Mouse (Mus musculus): ENCODE data around the gene H2-M3.
"Not testable (repeated sequence)": the region's sequence is repeated elsewhere in the genome, so short reads cannot be mapped to it uniquely, and the experiment has no call there.

H2-M3 gene

DNA sequence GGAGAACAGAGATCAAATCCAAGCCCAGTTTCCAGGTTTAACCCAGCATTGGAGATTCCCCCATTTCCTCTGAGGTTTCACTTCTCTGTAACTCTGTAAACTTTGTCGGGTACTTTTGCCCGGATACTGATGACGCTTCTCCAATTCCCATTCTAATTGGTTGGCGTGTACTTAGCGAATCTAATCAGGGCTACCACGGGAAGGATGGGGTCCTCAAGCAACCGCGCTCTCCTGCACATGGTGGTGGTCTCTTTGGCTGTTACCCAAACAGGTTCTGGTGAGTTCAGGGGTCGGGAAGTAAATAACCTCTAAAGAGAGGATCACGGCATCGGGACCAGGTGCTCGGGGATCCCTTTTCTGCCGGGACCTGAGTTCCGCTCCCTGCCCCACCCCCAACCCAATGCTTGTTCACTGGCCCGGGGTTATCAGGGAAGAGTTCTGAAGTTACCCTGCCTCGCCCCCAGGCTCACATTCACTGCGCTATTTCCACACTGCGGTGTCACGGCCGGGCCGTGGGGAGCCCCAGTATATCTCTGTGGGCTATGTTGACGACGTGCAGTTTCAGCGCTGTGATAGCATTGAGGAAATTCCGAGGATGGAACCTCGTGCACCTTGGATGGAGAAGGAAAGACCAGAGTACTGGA lies at the start of gene H2-M3:
Gene H2-M3 (plus strand): TSS at position 163 of the 644 bp plus-strand sequence.
- H3K27me3 ChIP-seq (ENCODE audit: control insufficient read depth, insufficient read depth, low read length, poor library complexity, severe bottlenecking) = no peaks in the 10 kb centered on the region
- H3K36me3 ChIP-seq (ENCODE audit: control insufficient read depth, insufficient read depth, low read length, poor library complexity, severe bottlenecking) = peaks cover 5% of the 10 kb centered on the region; the same call in 1 of the 2 replicates
- peak; percentile 97 for DNase-seq (ENCODE audit: low read depth, low spot score)

GRCm38 (mm10) chr17:37221879-37222278 lies 48.1 kb upstream of the H2-M3 start:
- peak; percentile 12 for DNase-seq (ENCODE audit: low read depth, low spot score)
- Histone ChIP-seq H3K36me3 (ENCODE audit: control insufficient read depth, insufficient read depth, low read length, poor library complexity, severe bottlenecking) (no peaks in the 10 kb centered on the region), H3K27me3 (ENCODE audit: control insufficient read depth, insufficient read depth, low read length, poor library complexity, severe bottlenecking) (no peaks in the 10 kb centered on the region)

DNA sequence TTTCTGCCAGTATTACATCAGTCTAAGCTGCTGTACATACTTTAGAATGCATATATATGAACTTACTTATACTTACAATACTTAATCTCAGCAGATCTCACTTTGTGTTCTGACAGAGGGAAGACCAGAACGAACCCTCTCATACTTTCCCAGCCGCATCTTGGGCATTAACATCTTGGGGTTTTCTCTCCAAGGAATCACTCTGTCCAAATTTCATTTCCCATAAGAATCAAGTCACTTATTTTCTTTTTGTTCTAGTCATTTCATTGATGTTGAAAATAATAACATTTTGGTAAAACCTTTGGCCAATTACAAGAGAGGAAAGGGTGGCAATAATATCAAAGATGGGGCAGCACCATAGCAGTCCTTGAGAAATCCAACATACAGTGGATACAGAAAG lies 32.8 kb upstream of the H2-M3 start, which contains the start of gene Olfr97:
Gene Olfr97 (minus strand): TSS at position 101 of the 400 bp plus-strand sequence.
- not testable (repeated sequence) for H3K36me3 ChIP-seq (ENCODE audit: control insufficient read depth, insufficient read depth, low read length, poor library complexity, severe bottlenecking); DNase-seq (ENCODE audit: low read depth, low spot score); H3K27me3 ChIP-seq (ENCODE audit: control insufficient read depth, insufficient read depth, low read length, poor library complexity, severe bottlenecking)

GRCm38 (mm10) chr17:37242198-37242597 lies 27.8 kb upstream of the H2-M3 start:
- no peak for DNase-seq (ENCODE audit: low read depth, low spot score)
- Histone ChIP-seq H3K27me3 (ENCODE audit: control insufficient read depth, insufficient read depth, low read length, poor library complexity, severe bottlenecking) (no peaks in the 10 kb centered on the region; the same call in 1 of the 2 replicates), H3K36me3 (ENCODE audit: control insufficient read depth, insufficient read depth, low read length, poor library complexity, severe bottlenecking) (no peaks in the 10 kb centered on the region)

- Histone ChIP-seq H3K27me3 (ENCODE audit: control insufficient read depth, insufficient read depth, low read length, poor library complexity, severe bottlenecking) (no peaks in the 10 kb centered on the region; the same call in 1 of the 2 replicates), H3K36me3 (ENCODE audit: control insufficient read depth, insufficient read depth, low read length, poor library complexity, severe bottlenecking) (no peaks in the 10 kb centered on the region)
- DNase-seq (ENCODE audit: low read depth, low spot score) = peak; percentile 95
Measured at GRCm38 (mm10) chr17:37246715-37247114, 23.3 kb upstream of the H2-M3 start.

DNA sequence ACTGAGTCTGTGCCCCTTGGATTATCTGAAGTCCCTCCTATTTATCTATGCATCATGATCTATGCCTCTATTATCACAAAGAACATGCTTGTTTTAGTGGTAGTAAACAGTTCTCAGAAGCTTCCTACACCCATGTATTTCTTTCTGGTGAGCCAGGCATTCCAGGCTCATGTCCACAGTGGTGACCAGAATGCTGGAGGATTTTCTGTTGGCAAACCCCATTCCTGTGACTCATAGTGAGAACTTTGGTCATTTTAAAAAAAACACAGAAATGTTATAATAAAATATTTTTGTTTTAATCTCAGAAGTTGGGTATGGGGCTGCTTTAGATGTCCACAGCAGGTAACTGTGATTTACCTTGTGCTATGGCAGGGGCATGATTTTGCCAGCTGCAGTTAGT lies 20.6 kb upstream of the H2-M3 start:
- DNase-seq (ENCODE audit: low read depth, low spot score) = no peak
- Histone ChIP-seq H3K27me3 (ENCODE audit: control insufficient read depth, insufficient read depth, low read length, poor library complexity, severe bottlenecking) (no peaks in the 10 kb centered on the region; the same call in 1 of the 2 replicates), H3K36me3 (ENCODE audit: control insufficient read depth, insufficient read depth, low read length, poor library complexity, severe bottlenecking) (no peaks in the 10 kb centered on the region)

GRCm38 (mm10) chr17:37250544-37250943 lies 19.5 kb upstream of the H2-M3 start:
- Histone ChIP-seq H3K27me3 (ENCODE audit: control insufficient read depth, insufficient read depth, low read length, poor library complexity, severe bottlenecking) (no peaks in the 10 kb centered on the region; the same call in 1 of the 2 replicates), H3K36me3 (ENCODE audit: control insufficient read depth, insufficient read depth, low read length, poor library complexity, severe bottlenecking) (no peaks in the 10 kb centered on the region)
- peak; percentile 81 for DNase-seq (ENCODE audit: low read depth, low spot score)

- DNase-seq (ENCODE audit: low read depth, low spot score) = no peak
- H3K27me3 ChIP-seq (ENCODE audit: control insufficient read depth, insufficient read depth, low read length, poor library complexity, severe bottlenecking) = no peaks in the 10 kb centered on the region
- no peaks in the 10 kb centered on the region for H3K36me3 ChIP-seq (ENCODE audit: control insufficient read depth, insufficient read depth, low read length, poor library complexity, severe bottlenecking)
Measured at GRCm38 (mm10) chr17:37263626-37264025, 6.4 kb upstream of the H2-M3 start, which contains the start of gene Olfr98. TSS of gene Olfr98 (minus strand) at chr17:37263749.

DNA sequence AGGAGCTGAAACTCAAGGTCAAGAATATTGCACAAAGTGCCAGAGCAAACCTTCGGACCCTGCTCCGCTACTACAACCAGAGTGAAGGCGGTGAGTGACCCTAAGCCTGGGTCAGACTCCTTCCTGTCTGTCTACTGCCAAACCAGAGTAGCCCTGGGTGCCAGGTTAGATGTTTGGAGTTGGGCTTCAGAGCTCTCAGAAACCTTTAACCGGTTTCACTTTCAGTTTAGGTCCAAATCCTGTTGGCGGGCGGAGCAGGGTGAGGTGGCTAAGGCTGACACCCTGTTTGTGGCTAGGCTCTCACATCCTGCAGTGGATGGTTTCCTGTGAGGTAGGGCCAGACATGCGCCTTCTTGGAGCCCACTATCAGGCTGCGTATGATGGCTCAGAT lies 677 bp downstream of the H2-M3 start:
- peak; percentile 85 for DNase-seq (ENCODE audit: low read depth, low spot score)
- Histone ChIP-seq H3K36me3 (ENCODE audit: control insufficient read depth, insufficient read depth, low read length, poor library complexity, severe bottlenecking) (peaks cover 5% of the 10 kb centered on the region; the same call in 1 of the 2 replicates), H3K27me3 (ENCODE audit: control insufficient read depth, insufficient read depth, low read length, poor library complexity, severe bottlenecking) (no peaks in the 10 kb centered on the region)

DNA sequence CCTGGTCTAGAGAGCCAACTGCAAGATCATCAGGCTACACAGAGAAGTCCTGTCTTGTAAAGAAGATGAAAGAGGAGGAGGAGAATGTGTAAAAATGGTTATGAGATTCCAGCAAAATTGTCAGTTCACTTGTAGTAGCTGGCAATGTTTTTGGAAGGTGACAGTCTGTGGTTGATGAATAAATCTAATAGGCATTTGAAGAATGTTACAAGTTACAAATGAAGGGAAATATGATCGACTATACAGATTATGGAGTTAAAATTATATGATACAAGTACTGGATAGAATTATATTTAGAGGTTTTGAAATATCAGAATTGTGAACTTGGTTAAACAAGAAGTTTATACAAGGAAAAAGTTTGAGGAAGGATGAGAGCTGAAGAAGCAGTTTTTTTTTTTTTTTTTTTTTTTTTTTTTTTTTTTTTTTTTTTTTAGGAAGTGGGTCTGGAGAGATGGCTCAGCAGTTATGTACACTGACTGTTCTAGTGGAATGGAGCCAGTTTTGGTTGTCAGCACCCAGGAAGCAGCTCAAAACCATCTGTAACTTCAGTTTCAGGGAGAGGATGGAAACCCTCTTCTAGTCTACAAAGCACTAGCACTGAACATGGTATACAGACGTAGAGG lies 5.7 kb downstream of the H2-M3 start:
- no peak for DNase-seq (ENCODE audit: low read depth, low spot score)
- Histone ChIP-seq H3K36me3 (ENCODE audit: control insufficient read depth, insufficient read depth, low read length, poor library complexity, severe bottlenecking) (peaks cover 7% of the 10 kb centered on the region), H3K27me3 (ENCODE audit: control insufficient read depth, insufficient read depth, low read length, poor library complexity, severe bottlenecking) (no peaks in the 10 kb centered on the region)

DNA sequence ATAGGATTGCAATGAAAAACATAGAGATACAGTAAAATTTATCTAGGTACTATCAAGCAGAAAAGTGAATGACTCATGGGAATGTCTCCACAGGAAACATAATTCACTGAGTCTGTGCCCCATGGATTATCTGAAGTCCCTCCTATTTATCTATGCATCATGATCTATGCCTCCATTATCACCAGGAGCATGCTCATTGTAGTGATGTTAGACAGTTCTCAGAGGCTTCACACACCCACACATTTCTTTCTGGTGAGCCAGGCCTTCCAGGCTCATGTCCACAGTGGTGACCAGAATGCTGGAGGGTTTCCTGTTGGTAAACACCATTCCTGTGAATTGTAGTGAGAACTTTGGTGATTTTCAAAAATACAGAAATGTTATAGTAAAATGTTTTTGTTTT lies 6.6 kb downstream of the H2-M3 start:
- peaks cover 7% of the 10 kb centered on the region for H3K36me3 ChIP-seq (ENCODE audit: control insufficient read depth, insufficient read depth, low read length, poor library complexity, severe bottlenecking)
- H3K27me3 ChIP-seq (ENCODE audit: control insufficient read depth, insufficient read depth, low read length, poor library complexity, severe bottlenecking) = no peaks in the 10 kb centered on the region
- no peak for DNase-seq (ENCODE audit: low read depth, low spot score)

- no peak for DNase-seq (ENCODE audit: low read depth, low spot score)
- peaks cover 2% of the 10 kb centered on the region; the same call in 1 of the 2 replicates for H3K36me3 ChIP-seq (ENCODE audit: control insufficient read depth, insufficient read depth, low read length, poor library complexity, severe bottlenecking)
- H3K27me3 ChIP-seq (ENCODE audit: control insufficient read depth, insufficient read depth, low read length, poor library complexity, severe bottlenecking) = no peaks in the 10 kb centered on the region
Measured at GRCm38 (mm10) chr17:37280331-37280730, 10.3 kb downstream of the H2-M3 start.

DNA sequence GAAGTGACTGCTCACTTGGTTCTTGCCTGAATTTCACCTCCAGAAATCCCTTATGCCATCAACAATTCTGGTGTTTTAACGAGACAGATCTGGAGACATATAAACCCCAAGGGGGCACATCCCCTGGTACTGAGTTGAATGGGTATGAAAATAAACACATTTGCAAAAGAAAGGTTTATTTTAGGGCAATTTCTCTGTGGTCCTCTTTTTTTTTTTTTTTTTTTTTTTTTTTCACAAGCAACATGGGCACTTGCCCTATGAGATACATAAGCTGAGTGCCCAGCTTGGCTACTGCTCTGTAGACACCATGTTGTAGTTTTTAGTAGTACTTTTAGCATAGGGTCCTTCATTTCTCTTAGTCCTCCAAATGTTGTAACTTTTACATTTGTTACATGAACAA lies 13.3 kb downstream of the H2-M3 start, which contains the start of gene Olfr99:
Gene Olfr99 (minus strand): TSS at position 101 of the 400 bp plus-strand sequence.
- no peak for DNase-seq (ENCODE audit: low read depth, low spot score)
- H3K27me3 ChIP-seq (ENCODE audit: control insufficient read depth, insufficient read depth, low read length, poor library complexity, severe bottlenecking) = no peaks in the 10 kb centered on the region
- H3K36me3 ChIP-seq (ENCODE audit: control insufficient read depth, insufficient read depth, low read length, poor library complexity, severe bottlenecking) = peaks cover 2% of the 10 kb centered on the region; the same call in 1 of the 2 replicates

DNA sequence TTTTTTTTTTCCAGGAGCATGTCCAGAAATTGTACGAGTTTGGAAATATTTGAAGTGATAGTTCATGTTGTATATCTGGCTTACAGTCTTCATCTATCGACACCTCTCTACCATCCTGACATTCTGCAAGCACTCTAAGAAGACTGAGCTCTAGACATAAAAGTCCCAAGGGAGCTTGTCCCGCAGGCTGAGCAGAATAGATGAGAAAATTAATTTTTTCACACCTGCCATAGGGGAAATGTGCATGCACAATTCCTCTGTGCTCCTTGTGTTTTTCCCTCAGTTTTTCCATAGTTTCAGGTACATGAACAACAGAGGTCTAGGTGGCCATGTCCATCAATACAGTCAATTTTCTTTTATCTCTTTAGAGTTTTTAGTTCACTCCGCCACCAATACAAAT lies 34.2 kb downstream of the H2-M3 start, which contains the start of gene Olfr101:
Gene Olfr101 (minus strand): TSS at position 101 of the 400 bp plus-strand sequence.
- H3K36me3 ChIP-seq (ENCODE audit: control insufficient read depth, insufficient read depth, low read length, poor library complexity, severe bottlenecking) = no peaks in the 10 kb centered on the region
- no peak for DNase-seq (ENCODE audit: low read depth, low spot score)
- H3K27me3 ChIP-seq (ENCODE audit: control insufficient read depth, insufficient read depth, low read length, poor library complexity, severe bottlenecking) = no peaks in the 10 kb centered on the region

- no peaks in the 10 kb centered on the region for H3K27me3 ChIP-seq (ENCODE audit: control insufficient read depth, insufficient read depth, low read length, poor library complexity, severe bottlenecking)
- H3K36me3 ChIP-seq (ENCODE audit: control insufficient read depth, insufficient read depth, low read length, poor library complexity, severe bottlenecking) = no peaks in the 10 kb centered on the region
- DNase-seq (ENCODE audit: low read depth, low spot score) = no peak
Measured at GRCm38 (mm10) chr17:37308483-37308882, 38.5 kb downstream of the H2-M3 start.
